Mouse (Mus musculus) embryonic facial prominence, embryonic 10.5 days (tissue): ENCODE measurements around the gene Ndufa10. TPM values are rescaled to one million over a fixed set of nuclear protein-coding genes. Genes with fewer than 3 reads are reported as not detected.
A peak's percentile ranks its signal among the peaks of the same experiment; 100 is the strongest.

Experiments used
- DNase-seq: peaks from one replicate; pipeline ENCODE4 v3.0.0-alpha.2; 2017; ENCODE audit warnings: low spot score
- H3K27ac ChIP-seq: fragments of 300-500 bp; sonication (generic); replicated peaks from 2 replicates; pipeline ENCODE4 v1.5.1; 2016; ENCODE audit warnings: mild to moderate bottlenecking
- H3K27me3 ChIP-seq: fragments of 300-500 bp; sonication (generic); replicated peaks from 2 replicates; pipeline ENCODE4 v1.6.1; 2016; ENCODE audit warnings: low read depth, mild to moderate bottlenecking; ENCODE audit not compliant: poor library complexity, severe bottlenecking
- H3K36me3 ChIP-seq: fragments of 300-500 bp; sonication (generic); replicated peaks from 2 replicates; pipeline ENCODE4 v1.6.1; 2016; ENCODE audit warnings: mild to moderate bottlenecking, moderate library complexity
- H3K4me1 ChIP-seq: fragments of 300-500 bp; sonication (generic); 2 replicates; pipeline ENCODE4 v1.6.1; 2016
- H3K4me3 ChIP-seq: fragments of 300-500 bp; sonication (generic); 2 replicates; pipeline ENCODE4 v1.5.1; 2016; ENCODE audit warnings: mild to moderate bottlenecking, moderate library complexity
- H3K9me3 ChIP-seq: fragments of 300-500 bp; sonication (generic); 2 replicates; pipeline ENCODE4 v1.6.1; 2016; ENCODE audit warnings: mild to moderate bottlenecking
- WGBS: fragments of 180-500 bp; shearing (Covaris S2); methylation state at CpG from one replicate; pipeline ENCODE4 v1.1.7; 2016; 5-methylcytosine and 5-hydroxymethylcytosine counted together
- polyA plus RNA-seq: library from polyadenylated mRNA; unstranded; fragments of >200 nt; fragmentation: Nextera tagmentation; extraction: Ambion mirVana; gene quantifications from 2 replicates; pipeline ENCODE4 v1.2.1, GENCODE M21; 2016

The Ndufa10 gene
- polyA plus RNA-seq, 1 experiment from 2014 or later = 319 TPM

GRCm38 (mm10) chr1:92453751-92454445 is 19.8 kb downstream of the Ndufa10 start:
- Histone ChIP-seq H3K27ac (no peak overlapping the region), H3K4me3 (no peak overlapping the region), H3K9me3 (peaks cover 3% of the 10 kb centered on the region; the same call in 1 of the 2 replicates), H3K27me3 (no peaks in the 10 kb centered on the region), H3K36me3 (peaks cover 99% of the 10 kb centered on the region), H3K4me1 (no peaks in the 10 kb centered on the region)
- no peak for DNase-seq
- WGBS = 79% methylated on average over 8 of the region's 8 CpGs

- 80% methylated on average over 3 of the region's 3 CpGs for WGBS
- H3K4me3 ChIP-seq = no peak overlapping the region
- H3K4me1 ChIP-seq = no peaks in the 10 kb centered on the region
- no peak overlapping the region for H3K27ac ChIP-seq
- peaks cover 98% of the 10 kb centered on the region for H3K36me3 ChIP-seq
- H3K27me3 ChIP-seq = no peaks in the 10 kb centered on the region
- no peak for DNase-seq
- H3K9me3 ChIP-seq = no peaks in the 10 kb centered on the region
Observed at GRCm38 (mm10) chr1:92448293-92448692, 25.4 kb downstream of the Ndufa10 start.

DNA sequence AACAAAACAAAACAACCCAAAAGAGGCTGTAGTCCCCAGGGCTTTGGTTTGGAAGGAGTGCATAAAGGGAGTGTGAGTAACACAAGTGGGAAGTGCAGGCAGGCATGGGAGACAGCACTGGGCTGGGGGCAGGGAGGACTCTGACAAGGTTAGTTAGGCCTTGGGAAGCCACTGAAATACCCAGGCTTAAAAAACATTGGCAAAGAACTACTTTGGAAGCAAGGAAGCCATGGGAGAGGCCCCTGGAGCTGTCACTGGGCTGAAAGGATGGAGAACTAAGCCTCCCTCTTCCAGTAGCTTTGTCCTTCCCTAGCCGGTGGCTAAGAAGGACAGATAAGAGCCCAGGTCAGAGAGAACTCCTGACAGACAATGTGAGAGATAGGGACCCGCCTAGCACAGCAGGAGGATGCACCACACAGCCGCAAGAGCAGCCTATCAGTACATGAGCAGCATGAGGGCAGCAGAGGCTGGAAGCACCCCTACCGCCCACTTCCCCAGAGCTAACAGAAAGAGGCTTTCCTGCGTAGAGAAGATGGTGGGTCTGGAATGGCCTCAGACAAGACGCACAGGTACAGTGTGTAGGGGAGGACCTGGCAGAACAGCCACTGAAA is 32.1 kb downstream of the Ndufa10 start:
- Histone ChIP-seq H3K27me3 (no peaks in the 10 kb centered on the region), H3K4me1 (peaks cover 22% of the 10 kb centered on the region), H3K9me3 (no peaks in the 10 kb centered on the region), H3K4me3 (no peak overlapping the region), H3K27ac (no peak overlapping the region), H3K36me3 (peaks cover 87% of the 10 kb centered on the region)
- no peak for DNase-seq
- WGBS = 71% methylated on average over 6 of the region's 6 CpGs

- Histone ChIP-seq H3K4me3 (no peak overlapping the region), H3K27ac (no peak overlapping the region), H3K4me1 (peaks cover 23% of the 10 kb centered on the region), H3K27me3 (no peaks in the 10 kb centered on the region), H3K36me3 (peaks cover 73% of the 10 kb centered on the region), H3K9me3 (no peaks in the 10 kb centered on the region)
- no peak for DNase-seq
- 87% methylated on average over 9 of the region's 9 CpGs for WGBS
Observed at GRCm38 (mm10) chr1:92440066-92440750, 33.5 kb downstream of the Ndufa10 start.

- peak; percentile 48 for DNase-seq
- peak overlapping the region; percentile 66 for H3K27ac ChIP-seq
- no peaks in the 10 kb centered on the region for H3K27me3 ChIP-seq
Observed at GRCm38 (mm10) chr1:92437678-92438271, 35.9 kb downstream of the Ndufa10 start.

DNA sequence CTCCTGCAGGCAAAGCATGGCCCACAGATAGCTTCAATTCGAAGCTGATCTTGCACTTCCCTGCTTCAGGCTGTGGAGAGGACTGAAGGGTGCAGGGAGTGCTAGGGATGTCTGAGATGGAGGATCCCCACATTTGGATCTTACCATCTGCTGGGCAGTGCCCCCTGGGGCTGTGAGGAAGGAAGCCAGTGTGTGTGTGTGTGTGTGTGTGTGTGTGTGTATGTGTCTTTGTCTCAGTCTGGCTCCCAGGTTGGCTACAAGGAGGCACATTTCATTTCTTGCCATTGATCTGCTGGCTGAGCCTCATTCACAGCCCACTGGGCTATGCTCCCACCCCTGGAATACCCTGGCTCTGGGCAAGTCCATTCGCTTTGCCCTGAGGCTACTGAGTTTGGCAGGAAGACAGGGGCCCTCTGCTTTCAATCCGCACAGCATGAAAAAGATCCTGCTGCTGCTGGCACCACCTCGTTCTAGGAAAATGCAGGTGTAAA is 36.8 kb downstream of the Ndufa10 start:
- Histone ChIP-seq H3K4me1 (peaks cover 30% of the 10 kb centered on the region), H3K9me3 (no peaks in the 10 kb centered on the region), H3K36me3 (peaks cover 40% of the 10 kb centered on the region), H3K27ac (peak overlapping the region; percentile 66), H3K4me3 (no peak overlapping the region), H3K27me3 (no peaks in the 10 kb centered on the region)
- no peak for DNase-seq
- 56% methylated on average over 4 of the region's 4 CpGs for WGBS

More at GRCm38 (mm10) chr1:92437678-92438271, 35.9 kb downstream of the Ndufa10 start:
- peaks cover 49% of the 10 kb centered on the region for H3K36me3 ChIP-seq
- H3K4me1 ChIP-seq = peaks cover 23% of the 10 kb centered on the region
- H3K4me3 ChIP-seq = no peak overlapping the region
- WGBS = 41% methylated on average over 9 of the region's 9 CpGs
- H3K9me3 ChIP-seq = no peaks in the 10 kb centered on the region

- no peak for DNase-seq
- H3K27me3 ChIP-seq = no peaks in the 10 kb centered on the region
- H3K9me3 ChIP-seq = no peaks in the 10 kb centered on the region
- WGBS = 79% methylated on average over 1 of the region's 1 CpGs
- peaks cover 34% of the 10 kb centered on the region for H3K4me1 ChIP-seq
- no peak overlapping the region for H3K27ac ChIP-seq
- peaks cover 25% of the 10 kb centered on the region for H3K36me3 ChIP-seq
- H3K4me3 ChIP-seq = no peak overlapping the region
Observed at GRCm38 (mm10) chr1:92434986-92435385, 38.7 kb downstream of the Ndufa10 start.

DNA sequence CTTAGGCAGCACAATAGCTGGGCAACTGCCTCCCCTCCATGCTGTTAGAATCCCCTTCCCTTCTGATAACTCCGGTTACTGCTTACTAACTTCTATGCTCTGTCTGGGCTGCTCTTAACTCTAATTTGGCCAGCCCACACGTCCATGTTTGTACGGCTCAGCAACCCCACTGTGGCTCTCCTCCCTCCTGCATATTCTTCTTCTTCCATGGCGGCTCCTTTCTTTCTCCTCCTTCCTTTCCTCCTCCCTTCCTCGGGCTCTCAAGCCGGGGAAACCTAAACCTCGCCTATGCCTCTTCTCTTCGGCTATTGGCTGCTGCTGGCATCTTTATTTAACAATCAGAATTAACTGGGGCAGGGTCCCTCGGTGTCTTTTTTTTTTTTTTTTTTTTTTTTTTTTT is 40.9 kb downstream of the Ndufa10 start:
- 75% methylated on average over 9 of the region's 9 CpGs for WGBS

DNA sequence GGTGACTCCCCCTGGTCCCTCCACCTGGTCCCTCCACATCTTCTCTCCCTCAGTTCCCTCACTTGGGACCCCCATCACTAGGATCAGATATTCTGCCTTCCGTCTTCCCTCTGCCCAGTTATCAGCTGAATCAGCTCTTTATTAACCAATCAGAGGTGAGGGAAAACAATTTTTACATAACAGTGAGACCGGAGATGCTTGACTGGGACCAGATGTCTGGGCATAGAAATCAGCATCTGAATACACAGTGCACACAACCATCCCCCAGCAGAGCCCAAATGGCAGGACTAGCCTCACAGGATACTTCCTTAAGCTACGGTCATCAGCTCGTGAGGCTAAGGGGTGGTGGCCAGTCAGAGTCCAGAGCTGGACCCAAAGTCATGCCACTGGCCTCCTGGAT is 41.6 kb downstream of the Ndufa10 start:
- WGBS = 52% methylated on average over 4 of the region's 4 CpGs
- H3K9me3 ChIP-seq = no peaks in the 10 kb centered on the region
- no peak overlapping the region; the same call in none of the 2 replicates for H3K27ac ChIP-seq
- H3K36me3 ChIP-seq = no peaks in the 10 kb centered on the region
- H3K4me3 ChIP-seq = no peak overlapping the region
- H3K27me3 ChIP-seq = no peaks in the 10 kb centered on the region
- H3K4me1 ChIP-seq = peaks cover 18% of the 10 kb centered on the region
- DNase-seq = peak; percentile 18

More for the DNA sequence above, 40.9 kb downstream of the Ndufa10 start:
- Histone ChIP-seq H3K27ac (no peak overlapping the region), H3K27me3 (no peaks in the 10 kb centered on the region), H3K36me3 (peaks cover 3% of the 10 kb centered on the region), H3K9me3 (no peaks in the 10 kb centered on the region), H3K4me3 (no peak overlapping the region), H3K4me1 (peaks cover 25% of the 10 kb centered on the region)
- no peak for DNase-seq

GRCm38 (mm10) chr1:92431420-92431819 is 42.2 kb downstream of the Ndufa10 start:
- Histone ChIP-seq H3K4me1 (peaks cover 11% of the 10 kb centered on the region), H3K27ac (peak overlapping the region; percentile 35; the same call in 1 of the 2 replicates), H3K36me3 (no peaks in the 10 kb centered on the region), H3K4me3 (no peak overlapping the region), H3K27me3 (no peaks in the 10 kb centered on the region), H3K9me3 (no peaks in the 10 kb centered on the region)
- 81% methylated on average over 3 of the region's 3 CpGs for WGBS
- DNase-seq = no peak

DNA sequence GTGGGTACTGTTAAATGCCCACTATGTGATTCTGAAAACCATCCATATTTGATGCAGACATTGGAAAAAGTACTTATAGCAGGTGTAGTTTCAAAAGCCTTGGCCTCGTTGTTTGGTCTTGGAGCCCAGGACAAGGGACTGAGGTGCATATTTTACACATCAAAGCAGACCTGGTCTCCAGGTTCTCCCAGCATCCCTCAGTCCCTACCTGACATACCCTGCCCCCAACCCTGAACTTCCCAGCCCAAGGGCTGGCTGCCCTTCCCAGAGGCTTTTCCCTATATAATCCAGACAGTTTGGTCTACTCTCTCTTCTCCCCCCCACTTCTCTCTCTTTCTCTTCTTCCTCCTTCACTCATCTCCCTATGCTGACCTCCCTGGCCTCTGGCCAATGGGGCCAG is 42.7 kb downstream of the Ndufa10 start:
- Histone ChIP-seq H3K4me3 (no peak overlapping the region), H3K36me3 (no peaks in the 10 kb centered on the region), H3K4me1 (peaks cover 11% of the 10 kb centered on the region), H3K9me3 (no peaks in the 10 kb centered on the region), H3K27me3 (no peaks in the 10 kb centered on the region), H3K27ac (no peak overlapping the region)
- 90% methylated on average over 1 of the region's 1 CpGs for WGBS
- DNase-seq = no peak

DNA sequence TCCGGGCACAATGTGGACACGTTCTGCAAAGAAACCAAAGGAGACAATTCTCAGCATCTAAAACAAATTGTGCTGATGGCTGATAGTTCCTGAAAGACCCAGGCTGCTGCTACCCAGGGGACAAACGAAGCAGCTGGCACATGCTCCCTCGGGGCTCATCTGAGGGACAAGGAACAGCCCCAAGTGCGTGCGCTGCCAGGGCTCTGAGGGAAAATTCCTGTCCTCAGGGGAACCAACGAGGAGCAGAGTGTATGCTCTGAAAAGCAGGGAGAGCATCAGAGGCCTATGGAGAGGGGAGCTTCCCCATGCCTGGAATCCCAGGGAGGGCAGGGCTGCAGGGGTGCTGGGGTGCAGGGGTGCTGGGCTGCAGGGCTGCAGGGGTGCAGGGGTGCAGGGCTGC is 48.9 kb downstream of the Ndufa10 start:
- Histone ChIP-seq H3K4me1 (peaks cover 7% of the 10 kb centered on the region), H3K4me3 (no peak overlapping the region), H3K9me3 (no peaks in the 10 kb centered on the region), H3K27ac (0 out of 2 replicates have a peak overlapping the region, but pooled peaks have one; percentile 40), H3K36me3 (no peaks in the 10 kb centered on the region), H3K27me3 (no peaks in the 10 kb centered on the region)
- WGBS = 65% methylated on average over 7 of the region's 7 CpGs
- no peak for DNase-seq
